Mouse (Mus musculus) olfactory bulb, adult 2 months (tissue): ENCODE measurements around the gene Arhgap45.

Source experiments
- CTCF ChIP-seq: fragments of 200-500 bp; IDR thresholded peaks from 2 replicates; pipeline ENCODE4 v1.5.1; 2012; ENCODE audit warnings: low read depth, mild to moderate bottlenecking, low read length, moderate library complexity; ENCODE audit not compliant: insufficient read depth
- POLR2A ChIP-seq: fragments of 200-500 bp; IDR thresholded peaks from 2 replicates; pipeline ENCODE4 v1.6.1; 2012; ENCODE audit warnings: mild to moderate bottlenecking, low read depth, low read length, moderate library complexity; ENCODE audit not compliant: insufficient read depth

DNA sequence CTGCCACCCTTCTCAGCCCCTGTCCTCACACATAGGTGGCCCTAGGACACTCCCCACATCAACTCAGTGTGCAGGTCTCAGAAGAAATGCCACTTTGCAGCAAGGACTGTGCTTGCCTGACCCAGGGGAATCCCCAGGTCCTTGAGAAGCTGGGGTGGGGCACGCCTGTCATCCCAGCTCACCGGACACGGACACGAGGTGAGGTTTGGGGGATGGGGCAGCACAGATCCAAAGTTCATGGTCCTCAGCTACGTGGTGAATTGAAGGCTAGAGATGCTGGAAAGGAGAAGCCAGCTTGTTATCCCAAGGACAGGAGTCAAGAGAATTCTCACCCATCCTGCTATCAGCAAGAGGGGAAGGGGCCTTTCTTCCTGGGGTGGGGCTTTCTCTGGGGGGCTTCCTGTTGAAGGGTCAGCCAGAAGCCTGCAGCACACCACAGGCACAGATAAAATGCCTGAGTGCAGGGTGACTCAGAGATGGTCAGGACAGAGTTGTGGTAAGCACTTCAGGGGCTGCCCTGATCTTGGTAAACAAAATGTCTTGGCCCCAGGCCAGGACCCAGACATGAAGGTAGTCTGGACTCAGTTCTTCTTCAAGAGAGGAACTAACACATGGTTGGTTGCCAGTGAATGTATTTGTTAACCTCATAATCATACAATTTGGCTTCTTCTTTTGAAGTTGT lies 16.5 kb downstream of the Arhgap45 start:
- no peak for TF ChIP-seq POLR2A
- no peak for TF ChIP-seq CTCF
